Mouse (Mus musculus) heart, embryonic 12.5 days (tissue): Measurements from ENCODE around the gene 0610010K14Rik. TPM values are rescaled to one million over a fixed set of nuclear protein-coding genes. Genes with fewer than 3 reads are reported as not detected.

ENCODE experiments used
- ATAC-seq: fragments of 200-750 bp; cut with Nextera tagmentation; 2 replicates; pipeline ENCODE4 v1.8.0; 2017; ENCODE audit warnings: moderate TSS enrichment, moderate library complexity; ENCODE audit not compliant: insufficient number of reproducible peaks, low FRiP score
- H3K27ac ChIP-seq: fragments of 300-500 bp; sonication (generic); 2 replicates; pipeline ENCODE4 v1.5.1; 2016; ENCODE audit warnings: mild to moderate bottlenecking, moderate library complexity; ENCODE audit not compliant: poor library complexity, severe bottlenecking
- H3K27me3 ChIP-seq: fragments of 300-500 bp; sonication (generic); replicated peaks from 2 replicates; pipeline ENCODE4 v1.6.1; 2016; ENCODE audit warnings: mild to moderate bottlenecking, moderate library complexity
- H3K36me3 ChIP-seq: fragments of 300-500 bp; sonication (generic); 2 replicates; pipeline ENCODE4 v1.6.1; 2016; ENCODE audit warnings: mild to moderate bottlenecking, moderate library complexity
- H3K4me1 ChIP-seq: fragments of 300-500 bp; sonication (generic); replicated peaks from 2 replicates; pipeline ENCODE4 v1.6.1; 2016; ENCODE audit warnings: mild to moderate bottlenecking
- H3K4me2 ChIP-seq: fragments of 300-500 bp; sonication (generic); 2 replicates; pipeline ENCODE4 v1.6.1; 2016; ENCODE audit warnings: mild to moderate bottlenecking, moderate library complexity
- H3K4me3 ChIP-seq: fragments of 300-500 bp; sonication (generic); 2 replicates; pipeline ENCODE4 v1.5.1; 2016; ENCODE audit warnings: mild to moderate bottlenecking
- H3K9ac ChIP-seq: fragments of 300-500 bp; sonication (generic); 2 replicates; pipeline ENCODE4 v1.6.1; 2016; ENCODE audit warnings: mild to moderate bottlenecking, moderate library complexity
- H3K9me3 ChIP-seq: fragments of 300-500 bp; sonication (generic); replicated peaks from 2 replicates; pipeline ENCODE4 v1.6.1; 2016; ENCODE audit warnings: mild to moderate bottlenecking, moderate library complexity
- WGBS: fragments of 180-500 bp; shearing (Covaris S2); methylation state at CpG from one replicate; pipeline ENCODE4 v1.1.7; 2016; 5-methylcytosine and 5-hydroxymethylcytosine counted together
- polyA plus RNA-seq: library from polyadenylated mRNA; unstranded; fragments of >200 nt; fragmentation: Nextera tagmentation; extraction: Ambion mirVana; gene quantifications from 2 replicates; pipeline ENCODE4 v1.2.1, GENCODE M21; 2016

0610010K14Rik gene
- polyA plus RNA-seq, 1 experiment from 2014 or later, result 125 TPM

GRCm38 (mm10) chr11:70254931-70255531 is 17.3 kb upstream of the 0610010K14Rik start, which contains the start of gene Alox12:
Gene Alox12, minus strand, starts transcription at chr11:70255353.
- Histone ChIP-seq H3K4me1 (peaks cover 10% of the 10 kb centered on the region; the same call in 1 of the 2 replicates), H3K9me3 (no peaks in the 10 kb centered on the region), H3K9ac (peak within 1 kb of the TSS; percentile 42), H3K27ac (no peak within 1 kb of the TSS), H3K27me3 (peaks cover 71% of the 10 kb centered on the region), H3K36me3 (no peaks in the 10 kb centered on the region), H3K4me2 (peak within 1 kb of the TSS; percentile 72), H3K4me3 (peak within 1 kb of the TSS; percentile 39)
- ATAC-seq, result peak; percentile 43; the same call in 1 of the 2 replicates
- WGBS, result under 1% methylated on average over 25 of the region's 25 CpGs

GRCm38 (mm10) chr11:70254337-70254736 is 16.6 kb upstream of the 0610010K14Rik start:
- Histone ChIP-seq H3K27me3 (peaks cover 72% of the 10 kb centered on the region), H3K9me3 (no peaks in the 10 kb centered on the region), H3K4me2 (peak overlapping the region; percentile 72), H3K36me3 (no peaks in the 10 kb centered on the region), H3K4me1 (peaks cover 10% of the 10 kb centered on the region; the same call in 1 of the 2 replicates), H3K27ac (no peak overlapping the region), H3K9ac (peak overlapping the region; percentile 42), H3K4me3 (peak overlapping the region; percentile 39)
- ATAC-seq, result no peak
- WGBS, result 5% methylated on average over 18 of the region's 18 CpGs

GRCm38 (mm10) chr11:70251853-70252252 is 14.1 kb upstream of the 0610010K14Rik start:
- Histone ChIP-seq H3K36me3 (no peaks in the 10 kb centered on the region), H3K9ac (no peak overlapping the region), H3K4me1 (peaks cover 10% of the 10 kb centered on the region; the same call in 1 of the 2 replicates), H3K27me3 (peaks cover 71% of the 10 kb centered on the region), H3K4me2 (no peak overlapping the region), H3K4me3 (no peak overlapping the region), H3K9me3 (no peaks in the 10 kb centered on the region), H3K27ac (no peak overlapping the region)
- ATAC-seq, result no peak
- 61% methylated on average over 8 of the region's 8 CpGs for WGBS

- 52% methylated on average over 11 of the region's 11 CpGs for WGBS
- H3K27ac ChIP-seq, result no peak overlapping the region
- peaks cover 6% of the 10 kb centered on the region; the same call in 1 of the 2 replicates for H3K4me1 ChIP-seq
- peaks cover 68% of the 10 kb centered on the region for H3K27me3 ChIP-seq
- no peak overlapping the region for H3K9ac ChIP-seq
- H3K9me3 ChIP-seq, result no peaks in the 10 kb centered on the region
- no peaks in the 10 kb centered on the region for H3K36me3 ChIP-seq
- ATAC-seq, result no peak
- no peak overlapping the region for H3K4me2 ChIP-seq
- no peak overlapping the region for H3K4me3 ChIP-seq
These were observed 12.4 kb upstream of the 0610010K14Rik start for GRCm38 (mm10) chr11:70250150-70250549.

- H3K36me3 ChIP-seq, result no peaks in the 10 kb centered on the region
These were observed 9.6 kb upstream of the 0610010K14Rik start for GRCm38 (mm10) chr11:70247136-70247845.

GRCm38 (mm10) chr11:70242591-70242990 is 4.9 kb upstream of the 0610010K14Rik start:
- 65% methylated on average over 11 of the region's 11 CpGs for WGBS
- Histone ChIP-seq H3K27me3 (peaks cover 17% of the 10 kb centered on the region), H3K4me1 (peaks cover 16% of the 10 kb centered on the region), H3K4me2 (no peak overlapping the region), H3K36me3 (no peaks in the 10 kb centered on the region), H3K9ac (peak overlapping the region; percentile 12; the same call in 1 of the 2 replicates), H3K9me3 (no peaks in the 10 kb centered on the region), H3K27ac (no peak overlapping the region), H3K4me3 (no peak overlapping the region)
- no peak for ATAC-seq

More at GRCm38 (mm10) chr11:70247136-70247845, 9.6 kb upstream of the 0610010K14Rik start:
- peaks cover 50% of the 10 kb centered on the region for H3K27me3 ChIP-seq
- no peak overlapping the region for H3K27ac ChIP-seq
- WGBS, result 42% methylated on average over 9 of the region's 9 CpGs
- no peak overlapping the region for H3K4me2 ChIP-seq
- H3K4me1 ChIP-seq, result no peaks in the 10 kb centered on the region
- no peak for ATAC-seq
- H3K9ac ChIP-seq, result no peak overlapping the region
- H3K9me3 ChIP-seq, result no peaks in the 10 kb centered on the region
- H3K4me3 ChIP-seq, result no peak overlapping the region

- Histone ChIP-seq H3K27me3 (peaks cover 6% of the 10 kb centered on the region), H3K36me3 (peaks cover 13% of the 10 kb centered on the region), H3K4me2 (peak within 1 kb of the TSS; percentile 94), H3K4me1 (peaks cover 27% of the 10 kb centered on the region), H3K27ac (peak within 1 kb of the TSS; percentile 91), H3K9me3 (no peaks in the 10 kb centered on the region), H3K9ac (peak within 1 kb of the TSS; percentile 95), H3K4me3 (peak within 1 kb of the TSS; percentile 95)
- ATAC-seq, result peak; percentile 58
- WGBS, result 0% methylated on average over 32 of the region's 35 CpGs
These were observed 2.0 kb upstream of the 0610010K14Rik start, which contains the start of the genes Gm21988 and Rnasek for GRCm38 (mm10) chr11:70239541-70240279. Gene Gm21988, minus strand, starts transcription at chr11:70239830. Gene Rnasek, minus strand, starts transcription at chr11:70239842.

- Histone ChIP-seq H3K4me2 (peak overlapping the region; percentile 94), H3K9me3 (no peaks in the 10 kb centered on the region), H3K4me3 (peak overlapping the region; percentile 95), H3K27ac (peak overlapping the region; percentile 91), H3K36me3 (peaks cover 18% of the 10 kb centered on the region), H3K27me3 (no peaks in the 10 kb centered on the region; the same call in none of the 2 replicates), H3K4me1 (peaks cover 33% of the 10 kb centered on the region), H3K9ac (peak overlapping the region; percentile 95)
- 8% methylated on average over 23 of the region's 23 CpGs for WGBS
- no peak for ATAC-seq
These were observed 1.1 kb upstream of the 0610010K14Rik start for GRCm38 (mm10) chr11:70238591-70239440.

GRCm38 (mm10) chr11:70236717-70237116 is 997 bp downstream of the 0610010K14Rik start:
- peaks cover 45% of the 10 kb centered on the region for H3K4me1 ChIP-seq
- H3K27me3 ChIP-seq, result no peaks in the 10 kb centered on the region
- peaks cover 18% of the 10 kb centered on the region for H3K36me3 ChIP-seq
- H3K4me3 ChIP-seq, result peak overlapping the region; percentile 95
- no peaks in the 10 kb centered on the region for H3K9me3 ChIP-seq
- peak overlapping the region; percentile 95 for H3K9ac ChIP-seq
- H3K4me2 ChIP-seq, result peak overlapping the region; percentile 94
- H3K27ac ChIP-seq, result peak overlapping the region; percentile 91
- 12% methylated on average over 7 of the region's 7 CpGs for WGBS
- no peak for ATAC-seq

- no peak for ATAC-seq
- Histone ChIP-seq H3K4me3 (no peak overlapping the region), H3K9me3 (no peaks in the 10 kb centered on the region), H3K27ac (no peak overlapping the region), H3K27me3 (no peaks in the 10 kb centered on the region), H3K4me1 (peaks cover 40% of the 10 kb centered on the region), H3K9ac (no peak overlapping the region), H3K4me2 (no peak overlapping the region), H3K36me3 (peaks cover 18% of the 10 kb centered on the region)
- 85% methylated on average over 12 of the region's 12 CpGs for WGBS
These were observed 2.3 kb downstream of the 0610010K14Rik start for GRCm38 (mm10) chr11:70235254-70235900.
